Mouse (Mus musculus) spleen, embryonic (tissue): ENCODE data around the gene Gm21497.
"Not testable (repeated sequence)": the region's sequence is repeated elsewhere in the genome, so short reads cannot be mapped to it uniquely, and the experiment has no call there.

Experiments
- CTCF ChIA-PET: fragments of 350-600 bp; sonication (Branson Sonifier 250); formaldehyde crosslinking; loops from one replicate; lab custom pipeline; 2022; lab: Charles Lee

The Gm21497 gene

GRCm38 (mm10) chrY:61646446-61646845 lies at the start of gene Gm21497:
TSS of gene Gm21497 (plus strand) at chrY:61646746.
- CTCF ChIA-PET, result not testable (repeated sequence)
